Mouse (Mus musculus) midbrain, postnatal 0 days (tissue): Measurements from ENCODE around the gene Cysrt1. TPM values are rescaled to one million over a fixed set of nuclear protein-coding genes. Genes with fewer than 3 reads are reported as not detected.

ENCODE experiments used
- ATAC-seq: fragments of 200-750 bp; cut with Nextera tagmentation; 2 replicates; pipeline ENCODE4 v1.8.0; 2017; ENCODE audit warnings: moderate number of reproducible peaks, mild to moderate bottlenecking, moderate TSS enrichment, moderate library complexity; ENCODE audit not compliant: low FRiP score
- DNase-seq: peaks from one replicate; pipeline ENCODE4 v3.0.0-alpha.2; 2015; ENCODE audit warnings: low spot score
- H3K27ac ChIP-seq: fragments of 300-500 bp; sonication (generic); 2 replicates; pipeline ENCODE4 v1.5.1; 2014; ENCODE audit warnings: low read depth, mild to moderate bottlenecking, low read length, mixed read lengths
- H3K27me3 ChIP-seq: fragments of 300-500 bp; sonication (generic); 2 replicates; pipeline ENCODE4 v1.6.1; 2014; ENCODE audit warnings: low read length, control low read depth, mixed read lengths; ENCODE audit not compliant: insufficient read depth
- H3K36me3 ChIP-seq: fragments of 300-500 bp; sonication (generic); 2 replicates; pipeline ENCODE4 v1.6.1; 2014; ENCODE audit warnings: low read length, control low read depth, mixed read lengths; ENCODE audit not compliant: insufficient read depth
- H3K4me1 ChIP-seq: fragments of 300-500 bp; sonication (generic); 2 replicates; pipeline ENCODE4 v1.6.1; 2014; ENCODE audit warnings: mild to moderate bottlenecking, control low read depth, antibody characterized with exemption, low read length, mixed read lengths; ENCODE audit not compliant: insufficient read depth
- H3K4me2 ChIP-seq: fragments of 300-500 bp; sonication (generic); 2 replicates; pipeline ENCODE4 v1.6.1; 2014; ENCODE audit warnings: low read depth, mild to moderate bottlenecking, low read length, mixed read lengths; ENCODE audit not compliant: poor library complexity, severe bottlenecking
- H3K4me3 ChIP-seq: fragments of 300-500 bp; sonication (generic); 2 replicates; pipeline ENCODE4 v1.5.1; 2014; ENCODE audit warnings: low read depth, mild to moderate bottlenecking, low read length, moderate library complexity
- H3K9ac ChIP-seq: fragments of 300-500 bp; sonication (generic); replicated peaks from 2 replicates; pipeline ENCODE4 v1.6.1; 2014; ENCODE audit warnings: mild to moderate bottlenecking, low read length, moderate library complexity, mixed read lengths; ENCODE audit not compliant: poor library complexity, severe bottlenecking
- H3K9me3 ChIP-seq: fragments of 300-500 bp; sonication (generic); 2 replicates; pipeline ENCODE4 v1.6.1; 2016; ENCODE audit warnings: low read length, control low read depth
- CTCF ChIP-seq: IDR thresholded peaks from 2 replicates; pipeline ENCODE4 v1.5.1; 2016; ENCODE audit warnings: antibody characterized with exemption, mild to moderate bottlenecking
- WGBS: fragments of 180-500 bp; shearing (Covaris S2); extraction: QIAGEN DNeasy Blood & Tissue Kit; methylation state at CpG from one replicate; pipeline ENCODE4 v1.1.7; 2014; 5-methylcytosine and 5-hydroxymethylcytosine counted together
- polyA plus RNA-seq: library from polyadenylated mRNA; unstranded; fragments of >200 nt; fragmentation: Nextera tagmentation; extraction: Ambion mirVana; gene quantifications from 2 replicates; pipeline ENCODE4 v1.2.1, GENCODE M21; 2015
- total RNA-seq: library from RNA; depleted of rRNA; stranded (reverse); fragments of >200 nt; gene quantifications from 2 replicates; pipeline ENCODE4 v1.2.3, GENCODE M21; 2014

The Cysrt1 gene
- total and polyA plus RNA-seq, 2 experiments from 2014 or later = 0.19 to 1.2 TPM

DNA sequence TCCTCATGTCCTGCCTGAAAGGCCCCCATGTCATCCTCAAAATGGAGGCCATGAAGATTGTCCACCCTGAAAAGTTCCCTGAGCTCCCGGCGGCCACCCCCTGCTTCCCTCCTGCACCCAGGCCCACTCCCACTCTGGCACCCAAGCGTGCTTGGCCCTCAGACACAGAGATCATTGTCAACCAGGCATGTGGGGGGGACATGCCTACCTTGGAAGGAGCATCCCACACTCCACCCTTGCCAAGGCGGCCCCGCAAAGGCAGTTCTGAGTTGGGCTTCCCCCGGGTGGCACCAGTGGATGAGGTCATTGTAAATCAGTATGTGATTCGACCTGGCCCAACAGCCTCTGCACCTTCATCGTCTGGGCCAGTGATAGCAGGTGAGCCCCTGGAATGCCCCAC is 1.1 kb upstream of the Cysrt1 start:
- H3K9ac ChIP-seq = peak overlapping the region; percentile 87
- ATAC-seq (no peak), DNase-seq (no peak)
- H3K9me3 ChIP-seq = no peaks in the 10 kb centered on the region
- peaks cover 9% of the 10 kb centered on the region; the same call in 1 of the 2 replicates for H3K4me1 ChIP-seq
- H3K4me2 ChIP-seq = peak overlapping the region; percentile 94
- H3K27me3 ChIP-seq = no peaks in the 10 kb centered on the region
- no peak overlapping the region for H3K27ac ChIP-seq
- peak overlapping the region; percentile 75 for H3K4me3 ChIP-seq
- TF ChIP-seq CTCF = no peak
- 85% methylated on average over 8 of the region's 8 CpGs for WGBS
- H3K36me3 ChIP-seq = peaks cover 24% of the 10 kb centered on the region

DNA sequence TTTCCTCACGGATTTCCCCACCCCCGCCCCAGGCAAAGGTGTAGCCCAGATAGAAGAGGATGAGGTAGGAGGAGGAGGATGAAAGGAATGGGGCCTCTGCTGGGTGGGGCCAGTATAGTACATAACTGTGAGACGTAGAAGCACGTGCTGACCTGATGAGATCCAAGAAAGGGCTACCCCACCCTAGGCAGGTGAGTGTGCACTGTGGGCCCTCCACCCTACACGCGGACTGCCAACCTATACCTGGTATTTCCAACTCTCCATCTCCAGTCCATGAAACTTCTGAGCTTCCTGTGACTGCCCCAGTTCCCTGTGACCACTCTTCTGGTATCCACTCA is 845 bp downstream of the Cysrt1 start:
- WGBS = 14% methylated on average over 6 of the region's 6 CpGs
- peak; percentile 47; the same call in 1 of the 2 replicates for ATAC-seq
- Histone ChIP-seq H3K4me2 (peak overlapping the region; percentile 94), H3K9ac (peak overlapping the region; percentile 87), H3K27me3 (no peaks in the 10 kb centered on the region), H3K27ac (peak overlapping the region; percentile 80), H3K4me1 (peaks cover 9% of the 10 kb centered on the region; the same call in 1 of the 2 replicates), H3K9me3 (no peaks in the 10 kb centered on the region), H3K4me3 (peak overlapping the region; percentile 75), H3K36me3 (peaks cover 17% of the 10 kb centered on the region)
- DNase-seq = no peak
- no peak for TF ChIP-seq CTCF

DNA sequence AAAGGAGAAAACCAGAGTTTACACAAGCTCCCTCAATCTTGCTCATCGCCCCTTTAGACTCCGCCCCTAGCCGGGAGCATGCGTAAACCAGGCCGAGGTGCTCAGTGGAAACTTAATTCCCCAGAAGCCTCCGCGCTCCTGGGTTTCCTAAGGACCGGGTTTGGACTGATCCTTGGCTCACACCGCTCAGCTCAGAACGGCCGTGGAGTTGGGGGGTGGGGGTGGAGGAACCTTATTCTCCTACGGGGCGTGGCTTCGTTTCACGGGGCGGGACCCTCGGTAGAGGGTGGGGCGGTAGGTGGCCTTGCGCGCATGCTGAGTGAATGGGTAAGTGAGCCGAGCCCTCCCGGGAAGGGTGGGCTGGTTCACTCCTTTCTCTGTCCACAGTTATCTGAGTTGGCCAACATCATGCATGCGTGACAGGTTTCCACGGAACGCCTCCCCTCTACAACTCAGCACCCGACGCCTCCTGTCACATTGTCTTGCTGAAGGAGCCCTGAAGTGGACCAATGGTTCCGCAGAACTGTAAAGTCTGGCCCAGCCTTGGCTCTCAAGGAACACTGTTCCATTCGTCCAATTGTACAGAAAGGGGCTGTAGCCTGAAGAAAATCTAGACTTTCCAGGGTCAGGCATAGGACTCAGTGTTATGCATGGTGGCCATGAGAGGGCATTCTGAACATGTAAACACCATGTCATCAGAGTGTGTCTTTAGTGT is 1.4 kb downstream of the Cysrt1 start:
- H3K27ac ChIP-seq = peak overlapping the region; percentile 80
- no peaks in the 10 kb centered on the region; the same call in 1 of the 2 replicates for H3K27me3 ChIP-seq
- peaks cover 12% of the 10 kb centered on the region for H3K36me3 ChIP-seq
- H3K9me3 ChIP-seq = no peaks in the 10 kb centered on the region
- H3K4me1 ChIP-seq = peaks cover 9% of the 10 kb centered on the region; the same call in 1 of the 2 replicates
- under 1% methylated on average over 29 of the region's 29 CpGs for WGBS
- TF ChIP-seq CTCF = no peak
- peak; percentile 79 for ATAC-seq
- DNase-seq = peak; percentile 84
- H3K4me2 ChIP-seq = peak overlapping the region; percentile 94
- peak overlapping the region; percentile 87 for H3K9ac ChIP-seq
- H3K4me3 ChIP-seq = peak overlapping the region; percentile 75

DNA sequence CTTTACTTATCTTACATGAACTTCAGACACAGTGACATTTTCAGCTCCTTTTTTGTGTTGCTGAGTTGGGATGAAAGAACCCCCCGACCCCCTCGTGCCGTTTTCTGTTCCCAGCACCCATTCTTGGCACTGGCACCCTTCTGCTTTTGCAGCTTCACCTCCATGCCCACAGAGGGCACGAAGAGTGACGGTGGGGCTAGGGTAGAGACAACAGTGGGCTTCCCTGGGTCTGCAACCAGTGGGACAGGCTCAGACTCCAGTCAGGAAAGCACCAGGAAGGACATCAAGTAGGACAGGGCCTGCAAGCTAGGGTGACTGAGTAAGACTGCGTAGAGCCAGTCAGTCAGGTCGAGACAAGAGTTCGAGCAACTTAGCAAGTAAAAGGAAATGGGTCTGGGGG is 1.9 kb downstream of the Cysrt1 start:
- H3K4me2 ChIP-seq = peak overlapping the region; percentile 94
- DNase-seq (no peak), ATAC-seq (no peak)
- 53% methylated on average over 8 of the region's 8 CpGs for WGBS
- peak overlapping the region; percentile 59; the same call in 1 of the 2 replicates for H3K27ac ChIP-seq
- H3K36me3 ChIP-seq = peaks cover 7% of the 10 kb centered on the region
- no peak overlapping the region for H3K9ac ChIP-seq
- H3K4me3 ChIP-seq = peak overlapping the region; percentile 75; the same call in 1 of the 2 replicates
- TF ChIP-seq CTCF = no peak
- H3K27me3 ChIP-seq = no peaks in the 10 kb centered on the region; the same call in 1 of the 2 replicates
- H3K4me1 ChIP-seq = peaks cover 9% of the 10 kb centered on the region; the same call in 1 of the 2 replicates
- H3K9me3 ChIP-seq = no peaks in the 10 kb centered on the region

DNA sequence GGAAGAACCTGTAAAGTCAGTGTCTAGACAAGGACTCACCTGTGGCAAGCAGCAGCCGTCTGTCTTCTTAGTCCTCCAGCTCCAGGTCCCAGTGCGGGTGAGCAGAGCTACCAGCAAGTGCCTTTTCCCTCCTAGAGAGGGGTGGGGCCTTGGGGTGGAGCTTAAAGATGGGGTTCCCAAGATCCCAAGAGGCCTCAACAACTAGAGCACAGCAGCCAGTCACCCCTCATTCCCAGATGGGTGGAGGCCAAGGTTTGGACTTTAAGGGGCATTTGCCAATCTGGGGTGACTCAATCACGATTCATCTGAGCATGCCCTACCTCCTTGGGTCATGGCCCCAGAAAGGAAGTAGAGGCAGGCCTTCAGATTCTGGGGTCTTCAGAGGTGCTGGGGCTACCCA is 2.5 kb downstream of the Cysrt1 start:
- Histone ChIP-seq H3K9me3 (no peaks in the 10 kb centered on the region), H3K4me1 (peaks cover 9% of the 10 kb centered on the region; the same call in 1 of the 2 replicates), H3K36me3 (peaks cover 2% of the 10 kb centered on the region), H3K27ac (no peak overlapping the region), H3K4me2 (no peak overlapping the region), H3K9ac (no peak overlapping the region), H3K27me3 (no peaks in the 10 kb centered on the region; the same call in 1 of the 2 replicates), H3K4me3 (no peak overlapping the region)
- no peak for DNase-seq
- WGBS = 89% methylated on average over 3 of the region's 3 CpGs
- no peak for ATAC-seq
- no peak for TF ChIP-seq CTCF

DNA sequence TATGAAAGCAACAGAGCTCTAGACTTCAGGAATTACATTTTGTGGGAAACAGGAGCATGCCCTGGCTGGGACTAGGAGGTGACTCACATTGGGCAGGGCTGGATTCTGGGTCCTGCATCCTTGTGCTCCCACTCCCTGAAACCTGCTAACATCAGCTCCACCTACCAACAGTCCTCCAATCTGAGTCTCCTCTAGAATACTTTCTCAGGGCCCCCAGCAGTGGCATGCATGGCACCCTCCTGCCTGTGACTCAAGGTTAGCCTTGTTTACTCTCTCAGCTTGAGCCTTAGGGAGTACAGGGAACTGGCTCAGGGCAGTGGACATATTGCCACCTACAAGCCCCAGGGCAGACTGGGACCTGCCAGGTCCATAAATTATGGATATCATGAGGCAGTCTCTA is 4.1 kb downstream of the Cysrt1 start:
- TF ChIP-seq CTCF = no peak
- Histone ChIP-seq H3K9ac (no peak overlapping the region), H3K27me3 (no peaks in the 10 kb centered on the region; the same call in 1 of the 2 replicates), H3K4me2 (no peak overlapping the region), H3K36me3 (no peaks in the 10 kb centered on the region), H3K9me3 (no peaks in the 10 kb centered on the region), H3K4me1 (peaks cover 8% of the 10 kb centered on the region; the same call in 1 of the 2 replicates), H3K4me3 (no peak overlapping the region), H3K27ac (no peak overlapping the region)
- ATAC-seq = no peak
- no peak for DNase-seq
